Mouse (Mus musculus) liver, embryonic 13.5 days (tissue): Measurements from ENCODE around the gene Defb35. TPM values are rescaled to one million over a fixed set of nuclear protein-coding genes. Genes with fewer than 3 reads are reported as not detected.

Experiments used
- ATAC-seq: fragments of 200-750 bp; cut with Nextera tagmentation; 2 replicates; pipeline ENCODE4 v1.8.0; 2017; ENCODE audit warnings: low read depth, mild to moderate bottlenecking, moderate number of reproducible peaks, moderate library complexity
- DNase-seq: peaks from one replicate; pipeline ENCODE4 v3.0.0; 2022
- H3K27ac ChIP-seq: fragments of 300-500 bp; sonication (generic); 2 replicates; pipeline ENCODE4 v1.5.1; 2015; ENCODE audit warnings: moderate library complexity, mild to moderate bottlenecking, inconsistent platforms
- H3K27me3 ChIP-seq: fragments of 300-500 bp; sonication (generic); 2 replicates; pipeline ENCODE4 v1.6.1; 2015; ENCODE audit warnings: mild to moderate bottlenecking, inconsistent platforms
- H3K36me3 ChIP-seq: fragments of 300-500 bp; sonication (generic); 2 replicates; pipeline ENCODE4 v1.6.1; 2015; ENCODE audit warnings: mild to moderate bottlenecking, inconsistent platforms
- H3K4me1 ChIP-seq: fragments of 300-500 bp; sonication (generic); replicated peaks from 2 replicates; pipeline ENCODE4 v1.6.1; 2015; ENCODE audit warnings: inconsistent platforms
- H3K4me2 ChIP-seq: fragments of 300-500 bp; sonication (generic); 2 replicates; pipeline ENCODE4 v1.6.1; 2015; ENCODE audit warnings: inconsistent platforms, mild to moderate bottlenecking, moderate library complexity
- H3K4me3 ChIP-seq: fragments of 300-500 bp; sonication (generic); replicated peaks from 2 replicates; pipeline ENCODE4 v1.5.1; 2015; ENCODE audit warnings: mild to moderate bottlenecking, inconsistent platforms
- H3K9ac ChIP-seq: fragments of 300-500 bp; sonication (generic); 2 replicates; pipeline ENCODE4 v1.6.1; 2015; ENCODE audit warnings: mild to moderate bottlenecking, inconsistent platforms
- H3K9me3 ChIP-seq: fragments of 300-500 bp; sonication (generic); replicated peaks from 2 replicates; pipeline ENCODE4 v1.6.1; 2016; ENCODE audit warnings: inconsistent platforms
- WGBS: fragments of 180-500 bp; shearing (Covaris S2); methylation state at CpG from one replicate; pipeline ENCODE4 v1.1.7; 2015; ENCODE audit not compliant: insufficient replicate concordance; 5-methylcytosine and 5-hydroxymethylcytosine counted together
- polyA plus RNA-seq: library from polyadenylated mRNA; unstranded; fragments of >200 nt; fragmentation: Nextera tagmentation; extraction: Ambion mirVana; gene quantifications from 2 replicates; pipeline ENCODE4 v1.2.1, GENCODE M21; 2015

Defb35 gene
- polyA plus RNA-seq, 1 experiment from 2014 or later: not detected

DNA sequence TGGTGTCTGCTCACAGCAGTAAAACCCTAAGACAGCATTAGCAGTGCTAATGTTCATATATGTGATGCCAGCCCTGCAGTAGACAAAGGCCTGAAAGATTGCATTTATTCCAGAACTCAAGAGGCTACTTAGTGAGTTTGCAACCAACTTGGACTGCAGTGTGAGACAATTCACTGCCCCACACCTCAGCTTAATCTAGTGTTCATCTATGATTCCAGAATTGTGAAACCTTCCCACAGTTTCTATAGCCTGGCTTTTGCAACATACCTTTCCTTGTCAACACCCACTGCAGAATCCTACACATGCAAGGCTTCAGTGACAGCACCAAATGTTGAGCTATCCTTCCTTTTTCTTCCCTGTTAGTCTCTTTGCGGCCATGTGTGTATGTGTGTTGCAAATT is 28.5 kb downstream of the Defb35 start:
- Histone ChIP-seq H3K4me1 (no peaks in the 10 kb centered on the region), H3K36me3 (no peaks in the 10 kb centered on the region), H3K9ac (no peak overlapping the region), H3K9me3 (no peaks in the 10 kb centered on the region), H3K27ac (no peak overlapping the region), H3K4me3 (no peak overlapping the region), H3K27me3 (no peaks in the 10 kb centered on the region), H3K4me2 (no peak overlapping the region)
- 60% methylated on average over 1 of the region's 1 CpGs for WGBS
- no peak for DNase-seq
- no peak for ATAC-seq

DNA sequence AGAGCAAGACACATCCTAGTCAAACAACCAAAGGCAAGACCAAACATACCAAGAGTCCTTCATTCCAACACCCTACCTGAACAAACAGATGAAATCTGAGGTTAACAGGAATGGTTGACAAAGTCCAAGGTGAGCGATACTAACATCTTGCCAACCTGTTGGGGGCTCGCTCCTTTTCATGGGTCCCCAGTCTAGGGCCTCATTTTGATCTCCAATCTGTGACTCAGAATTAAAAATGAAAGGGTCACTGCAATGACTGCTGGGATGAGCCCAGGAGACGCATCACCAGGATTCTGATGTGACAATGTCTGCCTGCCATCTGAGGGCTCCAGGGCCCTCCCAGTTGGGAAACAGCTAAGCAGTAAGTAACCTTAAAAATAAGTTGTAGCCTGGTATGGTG is 31.3 kb downstream of the Defb35 start, which contains the start of gene Ccdc70:
TSS of gene Ccdc70 (plus strand) at position 301 of the 400 bp plus-strand sequence.
- Histone ChIP-seq H3K9ac (no peak within 1 kb of the TSS), H3K9me3 (no peaks in the 10 kb centered on the region), H3K4me1 (no peaks in the 10 kb centered on the region), H3K4me3 (no peak within 1 kb of the TSS), H3K36me3 (no peaks in the 10 kb centered on the region), H3K27me3 (no peaks in the 10 kb centered on the region), H3K27ac (no peak within 1 kb of the TSS), H3K4me2 (no peak within 1 kb of the TSS)
- ATAC-seq: no peak
- DNase-seq: no peak
- WGBS: 56% methylated on average over 3 of the region's 3 CpGs

DNA sequence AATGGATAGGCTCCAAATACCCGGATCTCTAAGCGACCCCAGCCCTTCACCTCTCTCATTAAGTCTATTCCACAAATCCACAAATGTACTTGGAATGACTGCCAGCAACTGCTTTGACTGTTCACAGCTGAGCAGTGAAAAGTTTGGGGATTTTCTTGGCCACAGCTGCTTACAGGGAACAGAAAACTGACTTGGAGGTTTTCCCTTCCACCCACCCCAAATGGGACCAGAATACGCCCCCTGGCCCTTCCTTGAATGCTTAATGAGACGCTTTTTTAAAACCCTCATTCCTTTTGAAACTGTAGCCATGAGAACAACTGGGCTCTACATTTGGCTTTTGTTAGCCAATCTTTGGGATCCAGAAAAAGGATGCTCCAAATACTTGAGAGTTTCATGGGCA is 40.0 kb downstream of the Defb35 start:
- Histone ChIP-seq H3K4me3 (no peak overlapping the region), H3K9me3 (no peaks in the 10 kb centered on the region), H3K27me3 (no peaks in the 10 kb centered on the region), H3K4me1 (no peaks in the 10 kb centered on the region), H3K4me2 (no peak overlapping the region), H3K36me3 (no peaks in the 10 kb centered on the region), H3K9ac (no peak overlapping the region), H3K27ac (no peak overlapping the region)
- WGBS: 45% methylated on average over 4 of the region's 4 CpGs
- DNase-seq: no peak
- ATAC-seq: no peak

DNA sequence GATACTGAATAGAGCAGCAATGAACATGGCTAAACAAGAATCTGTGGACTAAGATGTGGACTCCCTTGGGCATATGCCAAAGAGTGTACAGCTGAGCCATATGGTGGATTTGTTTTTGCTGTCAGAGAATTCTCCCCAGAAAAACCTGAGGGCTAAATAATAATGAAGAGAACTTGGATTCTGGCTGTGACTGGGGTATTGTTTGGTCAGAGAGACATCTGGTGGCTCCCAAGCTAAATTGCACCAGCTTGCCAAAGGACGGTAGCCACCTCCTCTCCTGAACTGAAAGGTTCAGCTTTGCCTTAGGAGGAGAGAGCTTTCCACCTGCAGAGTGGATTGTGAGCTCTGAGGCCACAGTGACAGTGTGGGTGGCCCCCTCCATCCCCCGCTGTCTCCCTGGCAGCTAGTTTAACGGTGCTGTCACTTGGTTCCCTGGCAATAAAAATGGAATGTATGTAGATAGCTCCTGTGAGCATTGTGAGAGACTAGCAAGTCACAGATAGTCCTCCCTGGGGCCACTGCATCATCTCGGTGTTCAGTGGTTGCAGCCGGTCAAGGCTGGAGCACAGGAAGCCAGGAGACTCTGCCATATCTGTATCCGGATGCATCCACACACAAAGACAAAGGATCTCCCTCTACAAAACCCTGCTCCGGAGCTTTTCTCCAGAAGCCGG is 43.6 kb downstream of the Defb35 start:
- ATAC-seq (no peak), DNase-seq (no peak)
- no peaks in the 10 kb centered on the region for H3K36me3 ChIP-seq
- no peaks in the 10 kb centered on the region for H3K9me3 ChIP-seq
- WGBS: 54% methylated on average over 8 of the region's 8 CpGs
- H3K9ac ChIP-seq: no peak overlapping the region
- no peak overlapping the region for H3K4me2 ChIP-seq
- no peaks in the 10 kb centered on the region for H3K27me3 ChIP-seq
- H3K27ac ChIP-seq: no peak overlapping the region
- no peaks in the 10 kb centered on the region for H3K4me1 ChIP-seq
- no peak overlapping the region for H3K4me3 ChIP-seq

Other genes with a start within 250 kb of the Defb35 start
- not detected in 2 replicates for gene AY761184, start 234.7 kb upstream of the Defb35 start, polyA plus RNA-seq
- not detected in 2 replicates for gene Defa24, start 203.9 kb upstream of the Defb35 start, polyA plus RNA-seq
- not detected in 2 replicates for gene Defb50, start 114.8 kb upstream of the Defb35 start, polyA plus RNA-seq
- not detected in 2 replicates for gene Defb2, start 98.4 kb upstream of the Defb35 start, polyA plus RNA-seq
- gene Defb10, start 79.5 kb upstream of the Defb35 start, polyA plus RNA-seq: not detected in 2 replicates
- gene Defb9, start 52.9 kb upstream of the Defb35 start, polyA plus RNA-seq: not detected in 2 replicates
- not detected in 2 replicates for gene Defb11, start 31.9 kb upstream of the Defb35 start, polyA plus RNA-seq
- gene Defb15, start 5.6 kb upstream of the Defb35 start, polyA plus RNA-seq: not detected in 2 replicates
- gene Defb13, start 8.4 kb downstream of the Defb35 start, polyA plus RNA-seq: not detected in 2 replicates
- gene Fam90a1a, start 20.4 kb downstream of the Defb35 start, polyA plus RNA-seq: not detected in 2 replicates
- not detected in 2 replicates for gene Ccdc70, start 31.4 kb downstream of the Defb35 start, polyA plus RNA-seq
- 10.4 and 13.0 TPM in 2 replicates for gene Atp7b, start 122.0 kb downstream of the Defb35 start, polyA plus RNA-seq
- gene Alg11, start 122.4 kb downstream of the Defb35 start, polyA plus RNA-seq: 9.9 and 13.1 TPM in 2 replicates
- 0.06 TPM in 1 of 2 replicates, not detected in the other for gene Nek5, start 186.7 kb downstream of the Defb35 start, polyA plus RNA-seq
- 1.5 and 1.7 TPM in 2 replicates for gene Nek3, start 228.1 kb downstream of the Defb35 start, polyA plus RNA-seq
- gene Ckap2, start 247.5 kb downstream of the Defb35 start, polyA plus RNA-seq: 22.2 and 28.5 TPM in 2 replicates